Mouse (Mus musculus) kidney, adult 2 months (tissue): Measurements from ENCODE around the gene Map6.

ENCODE experiments used
- CTCF ChIP-seq: fragments of 200-500 bp; conservative IDR thresholded peaks from 2 replicates; pipeline ENCODE4 v1.5.1; 2011; ENCODE audit warnings: low read depth, mild to moderate bottlenecking, control low read depth, low read length, moderate library complexity, mixed read lengths; ENCODE audit not compliant: insufficient read depth, insufficient read length
- POLR2A ChIP-seq: fragments of 200-500 bp; IDR thresholded peaks from one replicate; pipeline ENCODE4 v1.6.1; 2011; ENCODE audit warnings: low read depth, low read length, control low read depth

- TF ChIP-seq POLR2A, result no peak
- no peak for TF ChIP-seq CTCF
Measured at GRCm38 (mm10) chr7:99357201-99357600, 90.0 kb downstream of the Map6 start.
